Mouse (Mus musculus) liver, postnatal 0 days (tissue): ENCODE data around the gene Fam89b. TPM values are rescaled to one million over a fixed set of nuclear protein-coding genes. Genes with fewer than 3 reads are reported as not detected.

Experiments
- ATAC-seq: fragments of 200-750 bp; cut with Nextera tagmentation; 2 replicates; pipeline ENCODE4 v1.8.0; 2017; ENCODE audit warnings: mild to moderate bottlenecking, moderate library complexity
- DNase-seq: peaks from one replicate; pipeline ENCODE4 v3.0.0-alpha.2; 2016
- H3K27ac ChIP-seq: fragments of 300-500 bp; sonication (generic); 2 replicates; pipeline ENCODE4 v1.5.1; 2014; ENCODE audit warnings: antibody characterized with exemption, moderate library complexity, mild to moderate bottlenecking, low read depth
- H3K27me3 ChIP-seq: fragments of 300-500 bp; sonication (generic); 2 replicates; pipeline ENCODE4 v1.6.1; 2014; ENCODE audit warnings: low read length, control low read depth, mixed read lengths; ENCODE audit not compliant: insufficient read depth
- H3K36me3 ChIP-seq: fragments of 300-500 bp; sonication (generic); replicated peaks from 2 replicates; pipeline ENCODE4 v1.6.1; 2014; ENCODE audit warnings: mild to moderate bottlenecking, control low read depth, low read length, moderate library complexity, mixed read lengths; ENCODE audit not compliant: insufficient read depth
- H3K4me1 ChIP-seq: fragments of 300-500 bp; sonication (generic); 2 replicates; pipeline ENCODE4 v1.6.1; 2014; ENCODE audit warnings: antibody characterized with exemption, mild to moderate bottlenecking, control low read depth; ENCODE audit not compliant: insufficient read depth
- H3K4me2 ChIP-seq: fragments of 300-500 bp; sonication (generic); 2 replicates; pipeline ENCODE4 v1.6.1; 2014; ENCODE audit warnings: low read depth, mild to moderate bottlenecking, low read length, moderate library complexity, mixed read lengths
- H3K4me3 ChIP-seq: fragments of 300-500 bp; sonication (generic); 2 replicates; pipeline ENCODE4 v1.5.1; 2014; ENCODE audit warnings: low read depth, low read length
- H3K9ac ChIP-seq: fragments of 300-500 bp; sonication (generic); replicated peaks from 2 replicates; pipeline ENCODE4 v1.6.1; 2014; ENCODE audit warnings: mild to moderate bottlenecking, moderate library complexity
- H3K9me3 ChIP-seq: fragments of 300-500 bp; sonication (generic); 2 replicates; pipeline ENCODE4 v1.6.1; 2016; ENCODE audit warnings: mild to moderate bottlenecking, control low read depth, low read length, mixed read lengths
- CTCF ChIP-seq: sonication (generic); IDR thresholded peaks from 2 replicates; pipeline ENCODE4 v1.5.1; 2016; ENCODE audit warnings: antibody characterized with exemption, low read depth
- EP300 ChIP-seq: IDR thresholded peaks from 2 replicates; pipeline ENCODE4 v1.6.1; 2016; ENCODE audit warnings: antibody characterized with exemption, low read depth, mild to moderate bottlenecking
- WGBS: fragments of 180-500 bp; shearing (Covaris S2); extraction: QIAGEN DNeasy Blood & Tissue Kit; methylation state at CpG from one replicate; pipeline ENCODE4 v1.1.7; 2014; ENCODE audit not compliant: insufficient replicate concordance; 5-methylcytosine and 5-hydroxymethylcytosine counted together
- polyA plus RNA-seq: library from polyadenylated mRNA; unstranded; fragments of >200 nt; fragmentation: Nextera tagmentation; extraction: Ambion mirVana; gene quantifications from 2 replicates; pipeline ENCODE4 v1.2.1, GENCODE M21; 2015

Gene Fam89b
- polyA plus RNA-seq, 1 experiment from 2014 or later: 28.9 TPM

DNA sequence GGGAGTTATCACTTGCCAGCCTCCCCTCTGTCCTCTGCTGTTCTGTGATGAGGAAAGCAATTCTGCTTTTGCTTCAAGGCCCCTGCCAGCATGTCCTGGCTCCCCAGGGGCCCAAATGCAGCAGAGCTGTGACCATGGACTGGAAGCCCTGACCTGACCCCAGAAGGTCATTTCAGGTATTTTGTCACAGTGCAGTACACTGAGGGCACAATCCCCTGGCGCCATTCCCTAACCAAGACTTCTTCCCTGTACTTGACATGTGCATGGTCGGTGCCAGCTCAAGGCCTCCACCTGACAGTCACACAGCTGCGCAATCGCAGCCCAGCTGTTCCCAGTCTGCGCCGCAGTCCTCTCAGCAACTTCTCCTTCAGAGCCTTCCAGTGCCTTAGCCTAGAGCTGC lies 33.7 kb upstream of the Fam89b start:
- H3K36me3 ChIP-seq: peaks cover 75% of the 10 kb centered on the region
- TF ChIP-seq CTCF (no peak), EP300 (no peak)
- 90% methylated on average over 6 of the region's 6 CpGs for WGBS
- no peaks in the 10 kb centered on the region for H3K9me3 ChIP-seq
- no peaks in the 10 kb centered on the region for H3K27me3 ChIP-seq
- ATAC-seq (no peak), DNase-seq (no peak)
- H3K4me1 ChIP-seq: no peaks in the 10 kb centered on the region
- H3K9ac ChIP-seq: no peak overlapping the region
- H3K4me2 ChIP-seq: no peak overlapping the region
- H3K27ac ChIP-seq: no peak overlapping the region
- H3K4me3 ChIP-seq: no peak overlapping the region

DNA sequence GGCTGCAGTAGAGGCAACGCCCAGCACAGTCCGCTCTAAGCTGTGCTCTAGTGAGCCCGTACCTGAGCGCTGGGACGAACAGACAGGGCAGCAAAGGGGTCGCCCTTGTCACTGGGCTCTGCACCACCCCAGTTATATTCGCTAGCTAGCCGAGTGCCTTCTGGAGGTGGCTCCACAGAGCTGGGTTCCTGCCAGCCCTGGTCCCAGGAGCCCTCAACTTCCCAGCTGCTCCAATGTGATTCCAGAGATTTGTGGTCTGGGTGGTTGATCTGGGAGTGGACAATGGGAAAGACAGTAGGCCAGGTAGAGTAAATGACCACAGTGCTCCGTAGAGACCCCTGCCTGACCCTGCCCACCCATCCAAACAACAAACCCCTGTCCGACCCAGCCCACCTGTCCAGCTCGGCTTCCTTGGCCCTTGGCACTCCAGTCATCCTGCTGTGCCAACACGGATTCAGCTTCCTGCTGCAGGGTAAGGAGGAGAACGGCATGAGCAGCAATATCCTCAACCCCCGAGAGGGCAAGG lies 29.5 kb upstream of the Fam89b start:
- Histone ChIP-seq H3K36me3 (peaks cover 51% of the 10 kb centered on the region), H3K27me3 (peaks cover 31% of the 10 kb centered on the region), H3K4me1 (no peaks in the 10 kb centered on the region; the same call in none of the 2 replicates), H3K9ac (no peak overlapping the region), H3K4me2 (no peak overlapping the region), H3K4me3 (no peak overlapping the region), H3K9me3 (no peaks in the 10 kb centered on the region), H3K27ac (no peak overlapping the region)
- WGBS: 87% methylated on average over 14 of the region's 14 CpGs
- no peak for TF ChIP-seq CTCF
- no peak for TF ChIP-seq EP300
- no peak for ATAC-seq
- no peak for DNase-seq

DNA sequence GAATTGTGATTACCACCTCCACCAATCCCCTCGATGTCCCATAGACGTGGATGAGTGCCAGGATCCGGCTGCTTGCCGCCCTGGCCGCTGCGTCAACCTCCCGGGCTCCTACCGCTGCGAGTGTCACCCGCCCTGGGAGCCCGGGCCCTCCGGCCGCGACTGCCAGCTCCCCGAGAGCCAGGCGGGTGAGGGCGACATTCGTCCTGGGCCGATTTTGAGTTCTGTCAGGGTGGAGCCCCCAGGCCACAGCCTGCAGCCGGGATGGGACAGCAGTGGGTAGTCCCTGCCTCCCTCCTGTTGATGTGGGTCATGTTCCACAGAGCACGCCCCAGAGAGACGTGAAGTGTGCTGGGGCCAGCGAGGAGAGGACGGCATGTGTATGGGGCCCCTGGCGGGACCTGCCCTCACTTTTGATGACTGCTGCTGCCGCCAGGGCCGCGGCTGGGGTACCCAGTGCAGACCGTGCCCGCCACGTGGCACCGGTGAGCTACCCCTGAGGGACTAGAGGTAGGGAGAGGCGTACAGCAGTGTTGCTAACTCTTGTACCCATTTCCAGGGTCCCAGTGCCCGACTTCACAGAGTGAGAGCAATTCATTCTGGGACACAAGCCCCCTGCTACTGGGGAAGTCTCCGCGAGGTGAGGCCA lies 27.7 kb upstream of the Fam89b start:
- H3K4me3 ChIP-seq: 0 out of 2 replicates have a peak overlapping the region, but pooled peaks have one; percentile 7
- H3K4me2 ChIP-seq: peak overlapping the region; percentile 3; the same call in 1 of the 2 replicates
- DNase-seq: no peak
- no peaks in the 10 kb centered on the region for H3K9me3 ChIP-seq
- no peak overlapping the region; the same call in 1 of the 2 replicates for H3K9ac ChIP-seq
- H3K27me3 ChIP-seq: peaks cover 41% of the 10 kb centered on the region
- no peaks in the 10 kb centered on the region; the same call in none of the 2 replicates for H3K4me1 ChIP-seq
- H3K36me3 ChIP-seq: peaks cover 40% of the 10 kb centered on the region
- no peak for TF ChIP-seq CTCF
- TF ChIP-seq EP300: no peak
- WGBS: 25% methylated on average over 33 of the region's 36 CpGs
- ATAC-seq: peak; percentile 30; the same call in 1 of the 2 replicates
- no peak overlapping the region for H3K27ac ChIP-seq

DNA sequence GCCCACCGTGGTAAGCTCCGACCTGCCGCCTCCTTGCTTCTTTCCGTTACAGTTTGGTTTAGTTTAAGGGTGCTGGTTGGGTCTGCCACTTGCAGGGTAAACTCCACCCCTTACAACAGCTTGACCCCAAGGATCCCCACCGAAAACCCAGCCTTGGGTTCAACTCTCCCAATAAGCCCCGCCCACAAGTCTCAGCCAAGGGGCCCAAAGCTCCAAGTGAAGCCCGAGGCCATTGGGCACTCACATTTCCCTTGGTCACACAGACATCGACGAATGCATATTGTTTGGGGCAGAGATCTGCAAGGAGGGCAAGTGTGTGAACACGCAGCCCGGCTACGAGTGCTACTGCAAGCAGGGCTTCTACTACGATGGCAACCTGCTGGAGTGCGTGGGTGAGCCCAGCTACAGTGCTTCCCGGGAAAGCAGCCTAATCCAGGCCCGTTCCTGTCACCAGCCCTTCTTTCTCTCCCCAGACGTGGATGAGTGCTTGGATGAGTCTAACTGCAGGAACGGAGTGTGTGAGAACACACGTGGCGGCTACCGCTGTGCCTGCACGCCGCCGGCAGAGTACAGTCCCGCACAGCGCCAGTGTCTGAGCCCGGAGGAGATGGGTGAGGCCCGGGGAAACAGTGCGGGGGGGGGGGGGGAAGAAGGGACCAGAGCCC lies 27.0 kb upstream of the Fam89b start:
- Histone ChIP-seq H3K36me3 (peaks cover 37% of the 10 kb centered on the region), H3K27ac (no peak overlapping the region), H3K4me3 (0 out of 2 replicates have a peak overlapping the region, but pooled peaks have one; percentile 7), H3K27me3 (peaks cover 47% of the 10 kb centered on the region), H3K9me3 (no peaks in the 10 kb centered on the region), H3K4me2 (peak overlapping the region; percentile 3; the same call in 1 of the 2 replicates), H3K4me1 (peaks cover 3% of the 10 kb centered on the region), H3K9ac (no peak overlapping the region)
- WGBS: 18% methylated on average over 28 of the region's 29 CpGs
- DNase-seq: no peak
- ATAC-seq: peak; percentile 10; the same call in 1 of the 2 replicates
- TF ChIP-seq EP300 (no peak), CTCF (no peak)

DNA sequence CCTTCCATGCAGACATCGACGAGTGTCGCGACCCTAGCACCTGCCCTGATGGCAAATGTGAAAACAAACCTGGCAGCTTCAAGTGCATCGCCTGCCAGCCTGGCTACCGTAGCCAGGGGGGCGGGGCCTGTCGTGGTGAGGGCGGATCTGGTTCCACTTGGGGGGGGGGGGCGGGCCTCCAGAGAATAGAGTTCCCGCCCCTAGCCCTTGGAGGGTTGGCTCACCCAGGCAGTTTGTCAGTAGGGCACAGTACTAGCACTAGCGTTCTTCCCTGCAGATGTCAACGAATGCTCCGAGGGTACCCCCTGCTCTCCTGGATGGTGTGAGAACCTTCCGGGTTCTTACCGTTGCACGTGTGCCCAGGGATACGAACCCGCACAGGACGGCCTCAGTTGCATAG lies 22.3 kb upstream of the Fam89b start:
- H3K4me1 ChIP-seq: peaks cover 5% of the 10 kb centered on the region; the same call in 1 of the 2 replicates
- no peak overlapping the region for H3K4me3 ChIP-seq
- 13% methylated on average over 16 of the region's 20 CpGs for WGBS
- DNase-seq: peak; percentile 62
- no peak overlapping the region for H3K27ac ChIP-seq
- peak; percentile 56; the same call in 1 of the 2 replicates for ATAC-seq
- TF ChIP-seq EP300: no peak
- TF ChIP-seq CTCF: no peak
- H3K9ac ChIP-seq: no peak overlapping the region
- H3K27me3 ChIP-seq: peaks cover 74% of the 10 kb centered on the region
- H3K36me3 ChIP-seq: no peaks in the 10 kb centered on the region
- no peak overlapping the region for H3K4me2 ChIP-seq
- no peaks in the 10 kb centered on the region for H3K9me3 ChIP-seq

DNA sequence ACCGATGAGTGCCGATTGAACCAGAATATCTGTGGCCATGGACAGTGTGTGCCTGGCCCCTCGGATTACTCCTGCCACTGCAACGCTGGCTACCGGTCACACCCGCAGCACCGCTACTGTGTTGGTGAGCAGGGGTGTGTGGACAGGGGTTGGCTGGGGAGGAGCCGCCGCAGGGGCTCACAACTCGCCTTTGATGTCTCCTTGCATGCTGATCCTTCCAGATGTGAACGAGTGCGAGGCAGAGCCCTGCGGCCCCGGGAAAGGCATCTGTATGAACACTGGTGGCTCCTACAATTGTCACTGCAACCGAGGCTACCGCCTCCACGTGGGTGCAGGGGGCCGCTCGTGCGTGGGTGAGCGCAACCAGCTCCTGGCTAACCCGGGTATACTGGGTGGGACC lies 21.5 kb upstream of the Fam89b start:
- no peak overlapping the region for H3K27ac ChIP-seq
- ATAC-seq: no peak
- H3K36me3 ChIP-seq: no peaks in the 10 kb centered on the region
- H3K4me3 ChIP-seq: no peak overlapping the region
- TF ChIP-seq CTCF (no peak), EP300 (no peak)
- no peak overlapping the region for H3K9ac ChIP-seq
- DNase-seq: no peak
- H3K4me2 ChIP-seq: no peak overlapping the region
- H3K4me1 ChIP-seq: peaks cover 8% of the 10 kb centered on the region; the same call in 1 of the 2 replicates
- H3K27me3 ChIP-seq: peaks cover 74% of the 10 kb centered on the region
- H3K9me3 ChIP-seq: no peaks in the 10 kb centered on the region
- 19% methylated on average over 22 of the region's 22 CpGs for WGBS
